Mouse (Mus musculus): ENCODE data around the gene Fxn.
A peak's percentile ranks its signal among the peaks of the same experiment; 100 is the strongest.

The Fxn gene

GRCm38 (mm10) chr19:24280601-24281228 lies at the start of gene Fxn:
TSS of gene Fxn (minus strand) at chr19:24280605.
- no peak for DNase-seq

DNA sequence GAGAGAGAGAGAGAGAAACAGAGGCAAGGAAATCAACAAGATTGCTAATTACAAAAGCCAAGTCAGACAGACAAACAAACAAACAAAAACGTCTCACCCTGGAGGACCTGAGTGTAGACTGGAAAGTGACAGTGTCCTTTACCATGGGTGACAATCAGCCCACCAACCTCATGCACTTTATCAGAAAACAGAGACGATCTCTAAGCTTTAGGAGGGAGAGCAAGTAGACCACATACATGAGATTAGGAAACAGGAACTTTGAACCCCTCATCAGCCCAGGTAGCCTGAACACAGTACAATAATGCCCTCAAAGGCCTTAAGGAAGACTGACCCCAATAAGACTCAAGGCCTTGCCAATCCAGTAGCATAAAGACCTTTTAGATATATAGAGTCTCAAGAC lies 47.5 kb upstream of the Fxn start:
- DNase-seq: no peak

DNA sequence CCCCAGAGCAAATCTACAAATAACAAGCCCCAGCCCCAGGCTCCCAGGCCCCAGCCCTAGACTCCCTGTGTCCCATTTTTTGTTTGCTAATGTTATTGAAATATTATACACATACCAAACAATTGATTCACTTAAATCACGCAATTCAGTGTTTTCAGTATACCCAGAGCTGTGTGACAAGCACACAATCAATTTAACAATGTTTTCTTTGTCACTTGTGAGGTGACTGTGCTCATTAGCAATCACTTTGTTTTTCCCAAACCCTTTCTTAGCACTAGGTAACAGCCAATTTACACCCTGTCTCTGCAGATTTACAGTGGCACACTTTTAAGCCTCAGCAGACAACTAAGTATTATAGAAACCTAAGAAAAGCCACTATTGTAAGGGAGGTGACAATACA lies 46.6 kb upstream of the Fxn start:
- no peak for DNase-seq

- no peak for DNase-seq
These were observed 45.3 kb upstream of the Fxn start for GRCm38 (mm10) chr19:24325692-24326091.

DNA sequence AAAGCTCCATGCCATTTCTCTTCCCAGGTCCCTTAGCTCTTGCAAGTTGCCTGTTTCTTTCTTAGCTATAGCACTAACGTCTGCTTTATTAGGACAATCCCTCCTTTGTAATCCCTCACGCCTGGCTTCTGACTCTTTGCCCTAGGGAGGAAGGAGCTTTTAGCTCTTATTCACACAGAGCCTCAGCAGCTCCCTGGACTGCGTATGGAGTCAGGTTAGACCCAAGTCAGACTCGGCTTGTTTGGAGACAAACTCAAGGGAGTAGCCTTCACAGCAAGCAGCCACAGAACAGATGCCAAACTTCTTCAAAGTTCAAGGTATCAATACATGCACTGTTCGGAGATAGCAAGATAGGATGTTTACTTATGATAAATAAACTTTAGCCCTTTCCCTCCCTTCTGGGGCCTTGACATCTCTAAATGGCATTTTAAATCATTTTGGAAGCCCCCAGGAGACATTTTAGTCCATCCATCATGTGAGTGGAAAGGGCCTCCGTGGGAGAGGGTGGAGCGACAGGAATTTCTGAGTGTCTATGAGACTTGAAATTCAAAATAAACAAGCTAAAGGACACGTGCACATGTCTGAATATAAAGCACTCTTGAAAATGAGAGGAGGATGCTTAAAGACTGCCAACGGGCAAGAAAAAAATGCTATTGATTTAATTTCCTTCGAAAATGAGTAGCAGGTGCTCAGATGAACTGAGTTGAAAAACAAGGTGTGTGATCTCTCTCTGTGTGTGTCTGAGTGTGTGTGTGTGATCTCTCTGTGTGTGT lies 43.6 kb upstream of the Fxn start:
- no peak for DNase-seq

DNA sequence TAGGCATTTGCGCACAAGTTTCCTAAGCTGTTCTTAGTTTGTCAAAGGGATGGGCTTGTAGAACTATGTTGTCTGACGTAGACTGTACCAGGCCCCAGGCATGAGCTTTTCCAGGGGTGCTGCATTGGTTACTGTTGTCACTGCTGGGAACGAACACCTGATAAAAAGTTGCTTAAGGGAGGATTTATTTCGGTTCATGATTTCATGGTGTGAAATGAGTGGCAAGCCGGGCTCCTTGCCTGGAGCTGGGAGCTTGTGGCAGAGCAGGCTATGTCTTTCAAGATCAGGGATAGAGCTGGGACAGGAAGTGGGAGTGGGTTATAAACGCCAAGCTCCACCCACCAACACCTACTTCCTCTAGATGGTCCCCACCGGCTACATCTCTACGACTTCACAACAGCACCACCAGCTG lies 41.5 kb upstream of the Fxn start:
- no peak for DNase-seq

DNA sequence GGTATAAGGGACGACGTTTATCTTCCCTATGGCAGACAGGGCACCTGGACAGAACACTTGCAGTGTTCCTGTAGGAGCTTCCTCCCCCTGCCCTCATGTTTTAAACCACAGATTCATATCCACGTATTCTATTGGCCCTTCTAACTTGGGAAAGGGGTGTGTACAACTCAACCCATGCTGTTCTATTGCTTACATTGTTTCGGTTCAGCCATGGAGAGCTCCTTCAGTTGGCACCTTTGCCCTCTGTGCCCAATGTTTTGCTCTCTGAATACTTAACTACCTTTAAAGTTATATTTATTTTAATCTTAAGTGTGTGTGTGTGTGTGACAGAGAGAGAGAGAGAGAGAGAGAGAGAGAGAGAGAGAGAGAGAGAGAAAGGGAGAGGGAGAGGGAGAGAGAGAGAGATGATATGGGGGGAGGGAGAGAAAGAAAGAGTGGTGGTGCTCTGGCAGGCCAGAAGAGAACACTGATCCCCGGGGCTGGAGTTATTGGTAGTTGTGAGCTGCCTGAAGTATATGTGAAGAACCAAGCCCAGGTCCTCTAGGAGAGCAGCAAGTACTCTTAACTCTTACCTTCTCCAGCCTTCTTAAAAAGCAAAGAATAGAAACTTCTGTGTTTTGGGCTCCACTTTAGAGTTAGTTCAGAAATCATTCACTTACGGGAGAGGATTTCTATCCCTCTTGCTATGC lies 41.0 kb upstream of the Fxn start:
- no peak for DNase-seq

- DNase-seq: no peak
These were observed 37.8 kb upstream of the Fxn start for GRCm38 (mm10) chr19:24318172-24318571.

DNA sequence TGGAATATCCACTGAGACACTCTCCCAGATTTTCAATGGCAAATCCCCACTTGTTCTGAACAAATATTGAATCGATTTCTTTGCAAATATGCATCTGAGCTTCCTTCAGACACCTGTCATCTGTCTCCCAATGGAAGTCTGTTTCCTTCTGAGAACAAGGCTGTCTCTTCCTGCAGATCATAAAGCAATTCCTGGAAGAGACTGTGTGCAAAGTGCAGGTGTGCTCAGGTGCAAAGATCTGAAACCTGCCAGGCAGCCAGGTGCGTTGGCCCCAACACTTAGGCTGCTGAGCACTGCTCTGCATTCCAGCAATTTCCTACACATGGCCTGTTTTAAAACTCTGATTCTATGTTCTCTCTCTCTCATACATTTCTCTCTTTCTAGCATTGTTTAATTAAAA lies 37.3 kb upstream of the Fxn start:
- no peak for DNase-seq

GRCm38 (mm10) chr19:24317038-24317591 lies 36.7 kb upstream of the Fxn start:
- peak; percentile 57 for DNase-seq

DNA sequence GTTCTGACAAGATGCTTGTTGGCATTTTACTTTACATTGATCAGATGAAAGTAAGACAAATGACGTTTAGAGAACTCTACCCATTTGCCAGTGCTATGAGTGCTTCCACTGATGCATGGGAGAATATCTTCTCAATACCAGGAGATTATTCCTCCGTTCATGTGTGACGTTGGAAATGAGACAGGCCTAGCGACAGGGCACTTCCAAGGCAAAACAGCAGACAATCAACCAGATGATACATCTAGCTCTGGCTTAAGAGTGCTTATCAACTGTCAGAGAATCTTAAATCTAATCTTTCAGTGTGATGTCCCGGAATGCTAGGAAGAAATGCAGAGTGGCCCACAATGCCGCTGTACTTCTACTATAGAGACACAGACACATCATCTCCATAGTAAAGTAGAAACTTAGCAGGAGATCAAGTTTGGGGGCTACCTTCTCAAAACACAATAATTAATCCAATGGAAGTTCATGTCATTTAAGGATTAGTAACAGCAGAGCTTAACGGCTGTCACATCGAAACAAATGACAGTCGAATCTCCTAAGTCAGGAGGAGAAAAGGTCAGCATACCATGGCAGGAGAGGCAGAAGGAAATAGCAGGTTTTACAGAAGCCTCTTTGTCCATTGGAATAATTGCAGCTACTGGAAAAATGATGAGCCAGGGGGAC lies 35.8 kb upstream of the Fxn start:
- no peak for DNase-seq

DNA sequence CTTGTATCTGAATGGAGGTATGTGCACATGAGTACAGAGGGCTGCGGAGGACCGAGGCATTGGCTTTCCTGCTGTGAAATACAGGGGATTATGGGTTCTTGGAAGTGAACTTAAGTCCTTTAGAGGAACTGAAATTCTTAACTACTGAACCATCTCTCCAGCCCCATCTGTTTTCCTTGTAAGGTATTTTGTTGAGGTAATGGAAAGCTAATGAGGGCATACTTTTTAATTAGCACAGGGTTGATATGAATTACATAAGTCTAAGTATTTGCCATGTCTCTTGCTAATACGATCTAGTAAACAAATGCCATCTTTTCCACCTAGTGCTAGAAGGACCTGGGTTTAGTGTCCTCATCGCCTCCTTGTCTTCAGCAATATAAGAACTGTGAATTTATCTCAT lies 34.8 kb upstream of the Fxn start:
- no peak for DNase-seq

GRCm38 (mm10) chr19:24314676-24315075 lies 34.3 kb upstream of the Fxn start:
- DNase-seq: no peak

- no peak for DNase-seq
These were observed 32.3 kb upstream of the Fxn start for GRCm38 (mm10) chr19:24312556-24313342.

DNA sequence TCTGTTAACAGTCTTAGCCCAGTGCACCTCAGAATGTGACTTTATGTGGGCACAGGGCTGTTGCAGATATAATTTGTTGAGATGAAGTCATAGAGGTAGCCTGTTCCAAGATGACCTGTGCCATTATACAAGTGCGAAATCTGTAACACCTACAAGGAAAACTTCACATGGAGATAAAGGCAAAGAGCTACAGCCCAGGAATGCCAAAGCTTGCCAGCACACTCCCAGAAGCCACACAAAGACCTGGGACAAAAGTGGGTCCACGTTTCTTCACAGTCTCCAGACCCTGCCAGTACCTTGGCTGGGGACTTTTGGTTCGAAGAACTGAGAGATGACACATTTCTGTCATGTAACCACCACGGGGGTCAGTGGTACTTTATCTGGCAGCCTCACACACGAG lies 31.6 kb upstream of the Fxn start:
- DNase-seq: no peak

- DNase-seq: peak; percentile 58
These were observed 27.9 kb upstream of the Fxn start for GRCm38 (mm10) chr19:24308305-24308705.

DNA sequence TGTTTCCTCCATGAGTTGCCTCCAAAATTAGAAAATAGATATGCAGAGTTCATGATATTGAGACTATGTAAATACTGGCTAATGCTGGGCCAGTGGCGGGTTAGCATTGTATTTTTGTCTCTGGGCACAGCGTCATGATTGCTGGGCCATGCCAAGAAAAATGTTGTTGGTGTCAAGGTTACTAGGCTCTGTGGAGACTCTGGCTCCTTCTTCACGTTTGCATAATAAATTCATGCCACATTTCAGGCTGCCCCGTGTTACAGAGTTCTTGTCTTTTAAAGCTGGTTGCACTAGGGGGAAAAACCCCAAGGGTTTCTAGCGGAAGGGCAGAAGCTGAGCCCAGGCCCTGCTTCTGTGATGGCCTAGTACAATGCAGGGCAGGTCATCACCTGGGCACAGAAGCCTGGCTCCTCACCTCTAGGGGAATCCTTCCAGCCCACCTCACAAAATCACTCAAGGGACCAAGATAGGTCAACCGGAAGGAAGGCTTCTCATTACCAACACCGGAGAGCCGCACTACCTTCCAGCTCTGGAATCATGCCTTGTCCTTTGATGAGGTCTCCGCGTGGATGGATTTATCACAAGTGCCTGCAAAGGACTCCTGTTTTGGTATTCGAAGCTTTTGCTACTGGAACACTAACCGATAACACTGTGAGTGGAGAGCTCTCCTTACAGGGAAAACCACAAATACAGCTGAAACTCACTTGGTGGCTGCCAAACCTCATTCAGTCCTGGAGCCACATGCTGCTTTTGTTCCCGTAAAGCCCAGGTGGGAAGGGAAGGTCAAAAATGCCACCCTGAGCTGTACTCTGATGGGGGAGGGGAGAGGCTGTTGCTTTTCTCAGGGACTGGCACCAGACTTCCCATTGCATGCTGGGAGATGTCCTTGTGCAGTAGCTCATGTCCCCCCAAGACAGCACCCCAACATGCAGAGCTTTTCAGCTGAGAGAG lies 27.1 kb upstream of the Fxn start:
- DNase-seq: no peak

DNA sequence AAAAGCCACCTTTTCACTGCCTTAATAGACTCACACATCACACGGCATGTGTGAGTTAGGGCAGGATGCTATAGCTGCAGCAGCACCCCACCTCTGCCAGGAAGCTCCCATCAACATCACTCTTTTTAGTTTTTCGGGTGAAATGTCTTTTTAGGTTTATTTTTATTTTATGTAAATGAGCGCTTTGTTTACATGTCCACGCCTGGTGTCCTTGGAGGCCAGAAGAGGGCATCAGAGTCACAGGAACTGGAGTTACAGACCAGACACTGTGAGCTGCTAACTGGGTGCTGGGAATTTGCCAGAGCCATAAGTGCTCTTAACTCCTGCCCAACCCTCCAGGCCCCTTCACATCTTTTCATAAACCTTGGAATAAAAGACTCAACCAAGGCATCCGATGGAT lies 25.9 kb upstream of the Fxn start:
- DNase-seq: no peak

- DNase-seq: peak; percentile 71
These were observed 21.8 kb upstream of the Fxn start for GRCm38 (mm10) chr19:24302198-24302597.

DNA sequence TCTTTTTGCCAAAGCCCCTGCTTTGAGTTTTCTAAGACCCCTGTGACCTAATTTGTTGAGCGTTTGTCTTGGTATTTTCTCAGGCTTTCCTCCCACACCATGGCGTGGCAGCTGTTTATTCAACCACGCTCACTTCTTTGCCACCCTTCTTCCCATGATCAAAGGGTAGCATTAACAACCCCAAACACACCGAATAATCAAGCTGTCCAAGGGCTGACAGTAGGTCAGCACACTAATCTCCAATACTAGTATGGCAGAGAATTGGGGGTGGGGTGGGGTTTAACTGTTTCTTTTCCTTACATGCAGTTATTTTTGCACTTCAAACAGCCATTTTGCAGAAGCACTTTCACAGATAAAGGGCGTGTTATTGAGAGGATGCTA lies 21.4 kb upstream of the Fxn start:
- no peak for DNase-seq

All from layer of hippocampus, adult 9-11 months (tissue).